Mouse (Mus musculus): ENCODE measurements around the gene Arhgap30. TPM values are rescaled to one million over a fixed set of nuclear protein-coding genes. Genes with fewer than 3 reads are reported as not detected.
A peak's percentile ranks its signal among the peaks of the same experiment; 100 is the strongest.

Gene Arhgap30
- 0.02 TPM for polyA plus RNA-seq (2012; fragmentation: generic; extraction: Trizol)

DNA sequence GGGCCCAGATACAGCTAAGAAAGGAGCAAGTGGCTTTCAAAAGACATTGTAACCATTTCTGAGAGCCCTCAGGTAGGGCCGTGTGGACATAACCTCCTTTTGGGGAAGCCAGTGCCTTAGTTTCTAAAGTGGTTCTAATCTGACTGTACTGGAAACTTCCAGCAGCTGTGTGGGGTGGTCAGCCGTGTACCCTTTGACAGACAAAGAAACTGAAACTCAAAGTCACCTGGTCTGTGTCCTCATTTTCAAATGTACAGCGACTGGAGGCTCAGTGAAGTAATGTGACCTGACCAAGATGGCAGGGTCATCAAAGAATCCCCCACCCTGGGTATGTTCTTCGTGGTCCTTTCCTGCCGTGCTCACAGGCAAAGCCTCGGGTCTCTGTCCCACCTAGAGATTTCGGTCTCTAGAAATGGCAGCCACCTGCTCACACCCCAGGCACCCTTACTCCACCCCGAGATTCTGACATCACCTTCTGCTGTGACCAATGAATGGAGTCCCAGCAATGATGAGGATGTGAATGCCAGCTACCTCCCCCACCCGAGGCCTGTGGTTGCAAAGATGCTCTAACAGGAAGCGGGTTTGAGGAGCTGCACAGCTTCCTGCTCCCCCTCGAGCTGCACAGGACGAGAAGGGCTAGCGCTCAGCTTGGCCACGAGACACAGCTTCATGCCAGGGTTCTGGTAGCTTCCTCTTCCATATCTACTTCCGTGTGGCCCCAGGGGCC is at the start of gene Arhgap30:
Gene Arhgap30, plus strand, starts transcription at position 579 of the 727 bp plus-strand sequence.
- H3K79me2 ChIP-seq (ENCODE audit: control insufficient read depth, insufficient read depth) = no peaks in the 10 kb centered on the region
- no peak for TF ChIP-seq POLR2A (IDR thresholded peaks at IDR 0.05; ENCODE audit: insufficient read length, low read depth)
- H3K36me3 ChIP-seq (ENCODE audit: control insufficient read depth, insufficient read depth) = no peaks in the 10 kb centered on the region
- H3K4me3 ChIP-seq = no peak within 1 kb of the TSS
- no peak within 1 kb of the TSS for H3K4me2 ChIP-seq (ENCODE audit: low read depth)
- H3ac ChIP-seq (ENCODE audit: control insufficient read depth, insufficient read length) = no peak within 1 kb of the TSS
- no peaks in the 10 kb centered on the region for H3K27me3 ChIP-seq (ENCODE audit: control insufficient read depth, insufficient read depth, insufficient read length)

DNA sequence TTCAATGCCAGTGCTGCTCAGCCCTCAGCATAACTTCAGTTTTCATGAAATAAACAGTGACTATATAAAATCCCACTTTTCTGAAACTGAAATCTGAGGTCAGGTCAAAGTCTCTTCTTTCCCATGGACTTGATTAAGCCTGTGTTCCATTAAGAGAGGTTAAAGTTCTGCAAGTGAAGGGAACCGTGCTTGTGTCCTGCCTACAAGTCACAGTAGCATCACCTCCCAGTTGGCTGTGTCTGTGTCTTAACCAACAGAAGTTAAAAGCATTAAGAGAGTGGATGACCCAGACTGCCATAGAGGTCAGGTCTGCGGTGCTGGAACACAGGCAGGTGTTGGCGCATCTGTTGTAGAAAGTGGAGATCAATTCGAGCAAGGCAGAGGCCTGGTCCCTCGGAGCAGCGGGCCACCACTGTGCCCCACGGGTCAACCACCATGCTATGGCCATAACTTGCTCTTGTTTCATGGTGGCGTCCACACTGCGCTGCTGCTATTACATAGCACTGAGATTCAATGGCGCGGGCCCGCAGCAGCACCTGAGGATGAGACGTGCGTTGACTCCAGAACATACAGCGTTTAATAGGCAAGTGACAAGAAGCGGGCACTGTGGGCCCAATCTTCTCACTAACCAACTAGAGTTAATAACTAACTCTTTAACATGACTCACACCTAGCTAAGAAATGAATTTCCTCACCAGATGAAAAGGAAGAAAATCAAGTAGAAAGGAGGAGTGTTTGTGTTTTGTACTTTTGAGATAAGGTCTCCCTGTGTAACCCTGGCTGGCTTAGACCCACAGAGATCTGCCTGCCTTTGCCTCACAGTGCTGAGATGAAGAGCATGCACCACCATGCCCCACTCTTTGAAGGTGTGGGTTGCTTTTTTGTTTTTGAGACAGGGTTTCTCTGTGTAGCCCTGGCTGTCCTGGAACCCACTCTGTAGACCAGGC is 46.2 kb upstream of the Arhgap30 start:
- H3K36me3 ChIP-seq (ENCODE audit: control insufficient read depth, insufficient read depth) = peaks cover 32% of the 10 kb centered on the region
- no peak overlapping the region for H3K4me3 ChIP-seq
- H3ac ChIP-seq (ENCODE audit: control insufficient read depth, insufficient read length) = no peak overlapping the region
- H3K27me3 ChIP-seq (ENCODE audit: control insufficient read depth, insufficient read depth, insufficient read length) = no peaks in the 10 kb centered on the region
- no peak overlapping the region for H3K4me2 ChIP-seq (ENCODE audit: low read depth)
- peaks cover 29% of the 10 kb centered on the region for H3K79me2 ChIP-seq (ENCODE audit: control insufficient read depth, insufficient read depth)
- TF ChIP-seq TCF12 (IDR thresholded peaks at IDR 0.05; ENCODE audit: insufficient read depth, poor library complexity, severe bottlenecking) (no peak), TCF3 (IDR thresholded peaks at IDR 0.05; ENCODE audit: insufficient read length, low read depth) (no peak), REST (IDR thresholded peaks at IDR 0.05; ENCODE audit: insufficient read depth, insufficient read length) (no peak), POLR2AphosphoS2 (IDR thresholded peaks at IDR 0.05; ENCODE audit: insufficient read length, low read depth) (peak; percentile 83), POLR2A (IDR thresholded peaks at IDR 0.05; ENCODE audit: insufficient read length, low read depth) (peak; percentile 31)

DNA sequence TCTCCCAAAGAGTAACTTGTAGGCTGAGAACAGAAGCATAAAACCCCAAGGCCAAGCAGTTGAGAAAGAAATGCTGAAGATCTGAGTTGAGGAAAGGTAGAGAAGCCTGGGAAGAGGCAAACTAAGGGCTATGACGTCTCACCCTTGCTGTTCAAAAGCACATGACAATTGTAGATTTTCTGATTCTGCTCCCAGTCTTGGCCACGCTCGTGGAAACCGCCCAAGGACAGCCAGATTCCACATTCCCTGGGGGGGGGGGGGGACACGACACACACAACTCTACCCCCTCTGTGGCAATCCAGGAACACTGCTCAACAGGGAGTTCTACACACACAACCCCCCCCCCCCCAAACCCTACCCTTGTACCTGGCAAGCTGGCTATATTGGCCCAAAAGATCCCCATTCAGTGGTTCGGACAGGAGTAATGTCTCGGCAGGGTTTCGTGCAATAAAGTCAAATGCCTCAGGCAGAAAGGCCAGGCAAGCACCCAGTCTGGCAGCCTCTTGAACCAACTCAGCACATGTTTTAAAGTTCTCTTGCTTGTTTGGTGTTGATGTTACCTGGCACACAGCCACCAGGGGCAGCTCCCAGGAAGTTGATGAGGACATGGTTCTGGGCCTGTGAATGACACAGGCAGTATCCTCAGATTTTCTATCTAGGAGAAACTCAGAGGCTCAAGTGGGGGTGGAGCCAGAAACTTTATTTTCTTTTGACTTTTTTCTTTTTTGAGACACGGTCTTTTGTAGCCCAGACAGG is 44.7 kb upstream of the Arhgap30 start:
- Histone ChIP-seq H3K4me2 (ENCODE audit: low read depth) (peak overlapping the region; percentile 98), H3K4me3 (peak overlapping the region; percentile 100), H3K27me3 (ENCODE audit: control insufficient read depth, insufficient read depth, insufficient read length) (no peaks in the 10 kb centered on the region), H3K36me3 (ENCODE audit: control insufficient read depth, insufficient read depth) (peaks cover 26% of the 10 kb centered on the region), H3ac (ENCODE audit: control insufficient read depth, insufficient read length) (no peak overlapping the region), H3K79me2 (ENCODE audit: control insufficient read depth, insufficient read depth) (peaks cover 45% of the 10 kb centered on the region)
- TF ChIP-seq POLR2AphosphoS2 (IDR thresholded peaks at IDR 0.05; ENCODE audit: insufficient read length, low read depth) (peak; percentile 7), REST (IDR thresholded peaks at IDR 0.05; ENCODE audit: insufficient read depth, insufficient read length) (no peak)

DNA sequence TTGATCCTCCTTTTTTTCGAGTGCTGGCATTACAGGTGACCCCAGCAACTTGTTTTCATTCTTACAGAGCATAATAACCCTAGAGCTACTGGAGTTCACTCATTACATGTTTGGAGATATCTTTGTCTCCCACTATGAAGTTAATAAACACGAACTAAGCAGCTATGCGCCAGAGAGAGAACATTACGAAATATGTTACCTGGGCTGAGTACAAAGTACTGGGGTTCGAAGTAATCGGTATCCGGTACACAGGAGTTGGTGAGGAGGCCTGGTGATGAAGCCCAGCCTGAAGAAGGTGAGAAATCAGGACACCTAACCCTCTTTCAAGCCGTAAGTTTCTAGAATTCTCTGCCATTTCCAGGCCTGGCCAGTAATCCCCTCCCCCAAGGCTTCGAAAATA is 44.0 kb upstream of the Arhgap30 start:
- Histone ChIP-seq H3K27me3 (ENCODE audit: control insufficient read depth, insufficient read depth, insufficient read length) (no peaks in the 10 kb centered on the region), H3K36me3 (ENCODE audit: control insufficient read depth, insufficient read depth) (peaks cover 25% of the 10 kb centered on the region), H3K4me3 (peak overlapping the region; percentile 100), H3K4me2 (ENCODE audit: low read depth) (peak overlapping the region; percentile 98), H3ac (ENCODE audit: control insufficient read depth, insufficient read length) (no peak overlapping the region), H3K79me2 (ENCODE audit: control insufficient read depth, insufficient read depth) (peaks cover 48% of the 10 kb centered on the region)
- TF ChIP-seq SRF (IDR thresholded peaks at IDR 0.05; ENCODE audit: control insufficient read depth, insufficient read length, low read depth) (no peak), USF1 (IDR thresholded peaks at IDR 0.05; ENCODE audit: low read depth) (no peak), POLR2A (IDR thresholded peaks at IDR 0.05; ENCODE audit: insufficient read length, low read depth) (no peak), E2F4 (IDR thresholded peaks at IDR 0.05; ENCODE audit: insufficient read depth) (no peak), POLR2AphosphoS2 (IDR thresholded peaks at IDR 0.05; ENCODE audit: insufficient read length, low read depth) (no peak), MYOD1 (IDR thresholded peaks at IDR 0.05; ENCODE audit: control insufficient read depth in 1 of 3, insufficient read length in 2 of 3, low read depth in 2 of 3) (no peak), TCF12 (IDR thresholded peaks at IDR 0.05; ENCODE audit: insufficient read depth, poor library complexity, severe bottlenecking) (no peak), CEBPB (IDR thresholded peaks at IDR 0.05; ENCODE audit: insufficient read depth, poor library complexity, severe bottlenecking) (no peak), REST (IDR thresholded peaks at IDR 0.05; ENCODE audit: insufficient read depth, insufficient read length) (no peak), TCF3 (IDR thresholded peaks at IDR 0.05; ENCODE audit: insufficient read length, low read depth) (no peak), MYOG (IDR thresholded peaks at IDR 0.05; ENCODE audit: control insufficient read depth in 1 of 3, insufficient read depth in 1 of 3, insufficient read length in 2 of 3, low read depth in 2 of 3) (no peak), MAX (IDR thresholded peaks at IDR 0.05; ENCODE audit: low read depth) (no peak)

All from myocyte (in vitro differentiated cells).